Mouse (Mus musculus) brain, embryonic 14.5 days (tissue): ENCODE measurements around the gene Dnaaf3.

Experiments used
- CTCF ChIP-seq: fragments of 200-500 bp; IDR thresholded peaks from 2 replicates; pipeline ENCODE4 v1.5.1; 2012; ENCODE audit warnings: inconsistent platforms, mild to moderate bottlenecking, moderate library complexity, borderline replicate concordance; ENCODE audit not compliant: insufficient read depth, insufficient read length; ENCODE audit errors: extremely low read depth
- POLR2A ChIP-seq: fragments of 200-500 bp; IDR thresholded peaks from 2 replicates; pipeline ENCODE4 v1.6.1; 2012; ENCODE audit warnings: mild to moderate bottlenecking, inconsistent platforms, borderline replicate concordance; ENCODE audit not compliant: poor library complexity, insufficient read depth, insufficient read length, severe bottlenecking; ENCODE audit errors: extremely low read depth

- no peak for TF ChIP-seq POLR2A
- no peak for TF ChIP-seq CTCF
Measured at GRCm38 (mm10) chr7:4516332-4517050, 15.8 kb downstream of the Dnaaf3 start, which contains the start of gene Tnnt1.
